Mouse (Mus musculus) left cerebral cortex, adult 8-10 months (tissue): ENCODE measurements around the gene Gm45753. TPM values are rescaled to one million over a fixed set of nuclear protein-coding genes. Genes with fewer than 3 reads are reported as not detected.
A peak's percentile ranks its signal among the peaks of the same experiment; 100 is the strongest.

Experiments
- DNase-seq, 2 experiments: peaks; one replicate each; pipeline ENCODE4 v3.0.0; 2022; ENCODE audit warnings: low spot score in 2 of 2
- total RNA-seq, 4 experiments: library from RNA; stranded (reverse); gene quantifications; 2 replicates each; pipeline ENCODE4 v1.2.4; 2022

Gene Gm45753
- total RNA-seq, 4 experiments from 2014 or later: 0.13 TPM; not detected in 3

DNA sequence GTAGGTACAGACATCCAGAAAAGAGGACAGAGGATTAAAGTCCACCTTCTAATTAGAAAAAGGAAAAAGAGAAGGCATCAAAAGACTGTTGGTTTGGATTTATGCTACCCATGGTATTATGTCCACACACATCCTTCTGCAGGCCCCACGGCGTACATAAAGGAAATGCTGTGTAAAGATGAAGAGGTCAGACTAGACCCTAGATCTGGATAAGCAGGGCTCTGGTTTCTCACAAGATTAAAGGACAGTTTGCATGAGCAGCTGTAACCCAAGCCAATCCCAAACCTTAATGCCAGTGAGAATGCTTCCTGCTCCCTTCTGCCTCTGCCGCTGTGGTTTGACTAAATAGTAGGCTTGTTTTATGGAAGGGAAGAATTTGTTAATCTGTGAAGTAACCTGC, 30.8 kb downstream of the Gm45753 start:
- no peak for DNase-seq

DNA sequence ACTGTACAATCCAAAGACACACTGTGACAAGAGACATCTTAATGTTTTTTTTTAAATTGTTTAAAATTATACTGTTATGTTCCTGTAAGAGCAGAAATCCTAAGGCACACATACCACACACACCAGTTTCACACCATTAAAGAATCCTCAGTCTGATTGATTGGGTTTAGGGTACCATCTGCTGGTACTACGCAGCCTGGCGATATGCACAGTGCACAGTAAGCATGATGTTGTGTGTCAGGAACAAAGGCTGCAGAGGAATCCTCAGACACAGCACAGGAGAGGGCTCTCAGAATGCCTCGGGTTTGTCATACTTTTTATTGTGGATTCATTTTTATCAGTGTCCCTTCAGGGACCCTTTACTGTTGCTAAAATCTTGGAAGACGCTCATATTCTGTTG, 33.9 kb downstream of the Gm45753 start:
- DNase-seq: no peak

- DNase-seq: no peak
These were observed 39.2 kb downstream of the Gm45753 start for GRCm38 (mm10) chr8:45269056-45269455.

DNA sequence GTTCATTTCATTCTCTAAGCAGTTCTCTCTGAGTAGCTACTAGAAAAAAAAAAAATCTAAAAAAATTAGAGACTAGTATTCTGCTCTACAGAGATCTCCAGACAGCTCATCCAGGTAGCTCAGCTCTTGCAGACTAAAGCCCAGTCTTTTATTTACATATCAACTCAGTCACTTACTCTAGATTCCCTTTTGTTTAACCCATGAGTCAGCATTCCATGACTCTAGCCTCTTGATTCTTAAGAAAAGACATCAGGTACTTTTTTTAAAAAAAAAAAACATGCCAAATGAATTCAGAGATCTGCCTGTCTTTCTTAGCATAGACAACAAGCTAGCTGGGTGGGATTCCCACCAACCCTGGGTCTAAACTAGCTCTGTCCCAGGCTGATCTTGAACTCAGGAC, 39.8 kb downstream of the Gm45753 start:
- no peak for DNase-seq

DNA sequence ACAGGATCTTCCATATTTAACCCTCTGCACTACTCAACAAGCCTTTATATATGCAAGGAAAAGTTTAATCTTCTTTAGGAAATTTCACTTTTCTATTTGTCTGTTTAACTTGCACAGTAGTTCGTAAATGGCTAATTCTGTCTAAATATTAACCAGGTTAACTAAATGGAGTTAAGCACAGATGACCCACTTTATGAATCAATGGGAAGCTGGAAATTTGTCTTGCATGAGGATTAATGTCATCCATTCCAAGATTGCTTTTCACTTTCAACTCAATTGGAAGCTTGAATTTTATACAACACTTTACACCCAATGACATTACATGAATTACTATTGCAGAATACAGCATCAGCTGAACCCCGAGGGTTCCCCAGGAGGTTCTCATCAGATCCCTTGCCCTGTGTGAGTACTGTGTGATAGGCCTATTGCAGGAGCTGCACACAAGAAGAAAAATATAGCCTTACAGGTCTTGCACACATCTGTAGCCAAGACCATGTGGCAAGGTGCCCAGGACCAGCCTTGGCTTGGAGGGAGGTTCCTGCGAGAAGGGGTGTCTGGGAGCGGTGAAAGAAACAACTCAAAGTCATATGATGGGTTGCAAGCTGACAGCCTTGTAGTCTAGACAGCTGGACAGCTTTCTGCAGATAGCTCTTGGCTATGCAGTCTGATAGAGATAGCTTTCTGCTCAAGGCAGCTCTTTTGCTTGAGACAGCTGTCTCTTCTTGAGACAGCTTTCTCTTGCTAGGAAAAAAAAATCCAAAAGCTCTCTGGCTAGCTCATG, 40.5 kb downstream of the Gm45753 start:
- DNase-seq: no peak

DNA sequence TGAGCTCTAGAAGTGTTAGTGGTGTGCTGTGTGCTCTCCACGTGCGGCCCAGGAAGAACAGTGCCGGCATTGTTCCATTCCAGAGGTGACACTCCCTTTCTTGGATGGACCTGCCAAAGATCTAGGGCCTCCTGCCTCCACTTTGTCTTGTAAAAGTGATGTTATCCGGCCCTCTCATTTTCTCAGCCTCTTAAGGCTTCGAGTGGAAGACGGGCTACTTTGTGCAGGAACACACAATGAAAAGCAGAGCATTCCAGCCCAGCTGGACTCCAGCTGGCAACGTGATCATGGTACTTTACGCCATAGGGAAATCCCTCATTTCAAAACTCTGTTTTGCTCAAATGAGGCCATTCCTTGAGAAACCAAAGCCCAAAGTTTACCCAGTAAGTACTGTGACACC, 41.3 kb downstream of the Gm45753 start:
- no peak for DNase-seq

DNA sequence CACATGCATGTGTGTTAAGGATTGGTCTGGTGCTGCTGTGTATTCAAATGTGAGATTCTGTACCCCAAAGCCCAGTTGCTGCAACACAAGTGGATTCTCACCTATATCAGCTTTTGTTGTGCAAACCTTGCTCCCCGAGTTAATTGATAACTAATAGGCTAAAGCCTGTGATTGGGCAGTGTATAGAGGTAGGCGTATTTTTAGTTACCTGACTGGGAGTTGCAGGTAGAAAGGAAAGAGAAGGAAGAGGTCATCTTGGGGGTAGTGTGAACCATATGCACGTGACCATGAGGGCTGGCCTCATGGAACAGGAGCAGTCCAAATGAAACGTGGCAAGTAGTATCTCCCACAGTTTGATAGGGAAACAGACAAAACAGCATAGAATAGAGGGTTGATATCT, 43.3 kb downstream of the Gm45753 start:
- DNase-seq: no peak

DNA sequence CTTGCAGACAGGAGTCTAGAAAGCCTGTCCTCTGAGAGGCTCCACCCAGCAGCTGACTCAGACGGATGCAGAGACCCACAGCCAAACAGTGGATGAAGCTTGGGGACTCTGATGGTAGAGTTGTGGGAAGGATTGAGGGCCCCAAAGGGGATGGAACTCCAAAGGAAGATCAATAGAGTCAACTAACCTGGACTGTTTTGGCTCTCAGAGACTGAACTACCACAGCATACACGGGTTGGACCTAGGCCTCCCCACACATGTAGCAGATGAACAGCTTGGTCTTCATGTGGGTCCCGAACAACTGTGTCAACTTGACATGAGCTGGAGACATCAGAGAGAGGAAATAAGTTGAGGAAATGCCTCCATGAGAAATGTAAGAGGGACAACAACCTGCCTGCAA, 45.4 kb downstream of the Gm45753 start:
- DNase-seq: no peak

- DNase-seq: no peak
These were observed 46.3 kb downstream of the Gm45753 start, which contains the start of gene F11 for GRCm38 (mm10) chr8:45261920-45262319. Gene F11 (minus strand): TSS chr8:45262031.

GRCm38 (mm10) chr8:45258421-45258820, 49.8 kb downstream of the Gm45753 start:
- no peak for DNase-seq

- DNase-seq: peak in 1 of 2 experiments; percentile 10
These were observed 53.2 kb downstream of the Gm45753 start for GRCm38 (mm10) chr8:45255040-45255439.

DNA sequence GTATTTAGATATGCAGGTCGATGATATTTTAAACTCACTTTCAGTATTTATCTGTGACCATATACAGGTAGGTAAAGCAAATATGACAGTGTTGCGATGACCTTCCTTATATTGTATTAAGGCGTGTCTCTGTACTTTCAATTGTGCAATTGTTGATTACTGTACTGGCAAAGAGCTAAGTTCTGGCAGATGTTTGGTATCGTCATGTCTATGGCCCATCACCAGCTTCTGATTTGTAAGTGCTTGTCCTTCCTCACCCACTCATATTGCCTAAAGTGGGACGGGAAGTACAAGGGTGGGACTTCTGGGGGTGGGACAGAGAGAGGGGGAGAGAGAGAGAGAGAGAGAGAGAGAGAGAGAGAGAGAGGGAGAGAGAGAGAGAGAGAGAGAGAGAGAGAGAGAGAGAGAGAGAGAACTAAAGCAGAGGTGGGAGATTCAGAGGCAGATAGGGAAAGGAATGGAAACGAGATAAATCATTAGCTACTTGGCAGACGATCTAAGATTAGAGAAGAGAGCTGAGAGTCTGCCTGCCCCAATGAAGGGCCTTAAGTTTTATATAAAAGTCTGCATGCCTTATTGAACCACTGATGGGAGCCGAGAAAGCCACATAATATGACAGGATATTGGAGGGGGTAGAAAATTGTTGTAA, 53.9 kb downstream of the Gm45753 start:
- DNase-seq: no peak

- no peak for DNase-seq
These were observed 54.7 kb downstream of the Gm45753 start for GRCm38 (mm10) chr8:45253586-45253985.

DNA sequence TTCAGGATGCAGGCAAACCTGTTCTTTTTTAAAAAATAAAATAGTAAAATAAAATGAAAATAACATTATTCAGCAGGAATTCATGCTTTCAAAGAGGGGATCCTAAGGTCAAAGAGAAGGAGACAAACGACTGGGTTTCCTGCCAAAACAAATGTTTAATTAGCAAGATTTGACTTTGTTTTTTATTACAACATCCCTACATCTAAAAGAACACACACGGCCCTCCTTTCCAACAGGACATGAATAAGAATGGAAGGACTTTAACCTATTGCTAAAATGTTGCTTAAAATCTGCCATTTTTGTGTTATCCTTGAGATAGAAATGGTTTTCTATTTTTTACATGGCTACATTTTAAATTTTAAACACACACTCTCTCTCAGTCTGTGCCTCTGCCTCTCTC, 55.2 kb downstream of the Gm45753 start:
- DNase-seq: no peak

DNA sequence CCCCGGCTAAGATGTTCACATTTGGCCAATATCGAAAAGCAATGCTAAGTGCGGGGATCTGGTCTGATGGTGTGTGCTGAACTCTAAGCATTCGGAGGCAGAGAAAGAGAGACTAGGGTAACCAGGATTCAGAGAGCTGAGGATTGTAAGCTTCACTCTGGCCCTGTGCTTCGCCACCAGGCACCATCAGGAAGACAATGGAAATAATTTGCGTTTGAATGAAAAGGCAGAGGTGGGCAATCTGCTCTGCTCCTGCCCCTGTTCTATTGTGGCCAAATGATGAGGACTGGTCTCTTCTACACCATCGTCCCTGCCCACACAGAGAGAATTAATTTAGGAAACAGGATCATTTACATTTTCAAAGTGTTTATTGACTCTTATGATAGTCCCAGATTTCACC, 62.0 kb downstream of the Gm45753 start:
- no peak for DNase-seq

- no peak for DNase-seq
These were observed 68.9 kb downstream of the Gm45753 start for GRCm38 (mm10) chr8:45239363-45239762.

DNA sequence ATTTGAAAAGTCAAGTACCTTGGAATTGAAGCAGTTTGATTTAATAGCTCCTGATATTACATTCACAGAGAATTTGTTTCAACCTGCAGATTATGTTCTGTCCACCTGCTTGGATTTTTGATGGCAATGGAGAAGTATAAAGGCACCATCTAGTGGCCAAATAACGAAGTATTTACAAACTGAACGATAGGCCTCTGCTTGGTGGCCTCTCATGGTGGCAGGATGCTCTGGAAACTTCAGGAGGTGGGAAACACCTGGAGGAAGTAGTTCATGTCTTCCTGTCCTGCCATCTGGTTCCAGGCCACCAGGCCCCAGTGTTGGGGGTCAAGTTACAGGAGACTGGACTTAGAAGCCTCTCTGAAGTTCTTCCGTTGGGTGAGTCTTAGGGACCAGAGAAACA, 70.0 kb downstream of the Gm45753 start:
- no peak for DNase-seq

- peak in 1 of 2 experiments; percentile 21 for DNase-seq
These were observed 71.9 kb downstream of the Gm45753 start for GRCm38 (mm10) chr8:45236164-45236912.

GRCm38 (mm10) chr8:45235228-45235627, 73.0 kb downstream of the Gm45753 start:
- DNase-seq: no peak

DNA sequence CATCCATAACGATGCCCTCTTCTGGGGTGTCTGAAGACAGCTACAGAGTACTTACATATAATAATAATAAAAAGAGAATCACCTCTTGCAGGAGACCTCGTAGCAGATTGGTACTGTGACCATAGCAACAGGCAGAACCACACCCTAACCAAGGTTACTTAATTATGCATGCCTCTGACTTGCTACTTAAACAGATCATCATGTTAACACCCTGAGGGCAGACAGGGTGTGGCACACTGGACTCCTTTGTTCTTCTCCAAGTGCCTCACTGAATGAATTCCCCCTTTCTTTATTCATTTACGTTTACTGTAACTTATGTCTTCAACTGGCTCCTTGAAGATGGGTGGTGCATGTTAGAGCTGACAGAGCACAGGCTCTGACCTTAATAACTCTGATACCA, 75.0 kb downstream of the Gm45753 start:
- DNase-seq: no peak
